Mouse (Mus musculus): ENCODE measurements around the gene Sh2d2a. TPM values are rescaled to one million over a fixed set of nuclear protein-coding genes. Genes with fewer than 3 reads are reported as not detected.
A peak's percentile ranks its signal among the peaks of the same experiment; 100 is the strongest.

Gene Sh2d2a
- polyA plus RNA-seq, 1 experiment from 2014 or later: not detected

- Histone ChIP-seq H3K27me3 (peaks cover 6% of the 10 kb centered on the region), H3K4me3 (no peak overlapping the region), H3K4me2 (no peak overlapping the region), H3K9ac (no peak overlapping the region), H3K27ac (replicated peaks) (no peak overlapping the region), H3K36me3 (no peaks in the 10 kb centered on the region), H3K4me1 (replicated peaks) (no peaks in the 10 kb centered on the region), H3K9me3 (no peaks in the 10 kb centered on the region)
- 50% methylated on average over 10 of the region's 10 CpGs for WGBS
- ATAC-seq (ENCODE audit: low read depth): no peak
These were observed 17.5 kb upstream of the Sh2d2a start for GRCm38 (mm10) chr3:87829025-87829424.

- ATAC-seq (ENCODE audit: low read depth): no peak
- peaks cover 4% of the 10 kb centered on the region for H3K27me3 ChIP-seq
- H3K9ac ChIP-seq: no peak overlapping the region
- H3K36me3 ChIP-seq: no peaks in the 10 kb centered on the region
- no peak overlapping the region for H3K4me2 ChIP-seq
- no peaks in the 10 kb centered on the region for H3K9me3 ChIP-seq
- no peak overlapping the region for H3K4me3 ChIP-seq
- H3K4me1 ChIP-seq (replicated peaks): no peaks in the 10 kb centered on the region
- WGBS: 87% methylated on average over 7 of the region's 7 CpGs
- no peak overlapping the region for H3K27ac ChIP-seq (replicated peaks)
These were observed 14.3 kb upstream of the Sh2d2a start for GRCm38 (mm10) chr3:87832109-87832859.

- Histone ChIP-seq H3K27me3 (peaks cover 4% of the 10 kb centered on the region), H3K4me3 (no peak overlapping the region), H3K27ac (replicated peaks) (no peak overlapping the region), H3K4me2 (no peak overlapping the region), H3K36me3 (no peaks in the 10 kb centered on the region), H3K9me3 (no peaks in the 10 kb centered on the region), H3K9ac (no peak overlapping the region), H3K4me1 (replicated peaks) (no peaks in the 10 kb centered on the region)
- no peak for ATAC-seq (ENCODE audit: low read depth)
- WGBS: 72% methylated on average over 5 of the region's 5 CpGs
These were observed 13.1 kb upstream of the Sh2d2a start for GRCm38 (mm10) chr3:87833482-87833881.

- Histone ChIP-seq H3K27me3 (no peaks in the 10 kb centered on the region), H3K9me3 (no peaks in the 10 kb centered on the region), H3K4me1 (replicated peaks) (no peaks in the 10 kb centered on the region), H3K27ac (replicated peaks) (no peak overlapping the region), H3K9ac (no peak overlapping the region), H3K4me2 (no peak overlapping the region), H3K4me3 (no peak overlapping the region), H3K36me3 (no peaks in the 10 kb centered on the region)
- 7% methylated on average over 4 of the region's 4 CpGs for WGBS
- ATAC-seq (ENCODE audit: low read depth): no peak
These were observed 7.9 kb upstream of the Sh2d2a start for GRCm38 (mm10) chr3:87838622-87839021.

DNA sequence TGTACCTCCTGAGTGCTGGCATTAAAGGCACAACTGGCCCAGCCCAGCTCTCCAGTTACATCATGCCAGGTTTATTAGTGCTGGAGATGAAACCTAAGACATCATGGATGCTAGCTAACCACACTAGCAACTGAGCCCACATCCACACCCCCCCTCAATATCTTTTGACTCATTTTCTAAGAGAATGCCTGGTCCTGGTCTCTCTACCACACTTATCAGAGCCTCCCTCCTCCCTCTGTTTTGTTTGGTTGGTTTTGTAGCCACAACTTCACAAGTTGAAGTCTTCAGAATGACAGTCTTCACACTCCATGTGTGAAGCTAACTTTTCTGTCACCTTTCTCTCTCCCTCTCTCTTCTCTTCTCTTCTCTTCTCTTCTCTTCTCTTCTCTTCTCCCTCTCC lies 5.7 kb upstream of the Sh2d2a start:
- H3K4me2 ChIP-seq: no peak overlapping the region
- H3K27me3 ChIP-seq: no peaks in the 10 kb centered on the region
- no peaks in the 10 kb centered on the region for H3K4me1 ChIP-seq (replicated peaks)
- H3K9me3 ChIP-seq: no peaks in the 10 kb centered on the region
- no peaks in the 10 kb centered on the region for H3K36me3 ChIP-seq
- H3K27ac ChIP-seq (replicated peaks): no peak overlapping the region
- no peak overlapping the region for H3K9ac ChIP-seq
- no peak for ATAC-seq (ENCODE audit: low read depth)
- H3K4me3 ChIP-seq: no peak overlapping the region

- no peak overlapping the region for H3K27ac ChIP-seq (replicated peaks)
- no peak overlapping the region for H3K4me2 ChIP-seq
- no peaks in the 10 kb centered on the region for H3K9me3 ChIP-seq
- no peak overlapping the region for H3K4me3 ChIP-seq
- H3K9ac ChIP-seq: no peak overlapping the region
- H3K36me3 ChIP-seq: no peaks in the 10 kb centered on the region
- no peak for ATAC-seq (ENCODE audit: low read depth)
- WGBS: 86% methylated on average over 4 of the region's 4 CpGs
- H3K4me1 ChIP-seq (replicated peaks): no peaks in the 10 kb centered on the region
- H3K27me3 ChIP-seq: no peaks in the 10 kb centered on the region
These were observed 1.6 kb upstream of the Sh2d2a start for GRCm38 (mm10) chr3:87844981-87845380.

GRCm38 (mm10) chr3:87846186-87846585 lies 369 bp upstream of the Sh2d2a start:
- ATAC-seq (ENCODE audit: low read depth): no peak
- WGBS: 60% methylated on average over 4 of the region's 4 CpGs
- Histone ChIP-seq H3K36me3 (no peaks in the 10 kb centered on the region), H3K9ac (no peak overlapping the region), H3K27ac (replicated peaks) (no peak overlapping the region), H3K4me1 (replicated peaks) (no peaks in the 10 kb centered on the region), H3K27me3 (no peaks in the 10 kb centered on the region), H3K4me2 (no peak overlapping the region), H3K4me3 (no peak overlapping the region), H3K9me3 (no peaks in the 10 kb centered on the region)

- Histone ChIP-seq H3K4me3 (no peak overlapping the region), H3K27me3 (no peaks in the 10 kb centered on the region), H3K27ac (replicated peaks) (no peak overlapping the region), H3K4me1 (replicated peaks) (no peaks in the 10 kb centered on the region), H3K9ac (no peak overlapping the region), H3K36me3 (no peaks in the 10 kb centered on the region), H3K9me3 (no peaks in the 10 kb centered on the region), H3K4me2 (no peak overlapping the region)
- no peak for ATAC-seq (ENCODE audit: low read depth)
- 78% methylated on average over 5 of the region's 5 CpGs for WGBS
These were observed 1.1 kb downstream of the Sh2d2a start for GRCm38 (mm10) chr3:87847680-87848079.

DNA sequence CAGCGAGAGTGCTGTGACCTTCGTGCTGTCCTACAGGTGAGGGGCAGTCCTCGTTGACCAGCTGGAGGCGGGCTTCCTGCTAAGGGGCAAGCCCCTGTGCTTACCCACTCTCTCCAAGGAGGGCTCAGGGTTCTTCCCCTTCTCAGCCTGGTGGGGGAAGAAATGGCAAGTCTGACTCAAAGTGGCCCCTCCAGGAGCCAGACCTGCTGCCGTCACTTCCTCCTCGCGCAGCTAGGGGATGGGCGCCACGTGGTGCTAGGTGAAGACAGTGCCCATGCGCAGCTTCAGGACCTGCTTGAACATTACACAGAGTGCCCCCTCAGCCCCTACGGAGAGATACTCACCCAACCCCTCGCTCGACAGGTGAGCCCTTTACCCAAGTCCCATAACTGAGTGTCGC lies 2.6 kb downstream of the Sh2d2a start:
- Histone ChIP-seq H3K9ac (no peak overlapping the region), H3K27ac (replicated peaks) (no peak overlapping the region), H3K27me3 (no peaks in the 10 kb centered on the region), H3K4me2 (no peak overlapping the region), H3K36me3 (no peaks in the 10 kb centered on the region), H3K9me3 (no peaks in the 10 kb centered on the region), H3K4me1 (replicated peaks) (no peaks in the 10 kb centered on the region; the same call in 1 of the 2 replicates), H3K4me3 (no peak overlapping the region)
- 84% methylated on average over 14 of the region's 14 CpGs for WGBS
- no peak for ATAC-seq (ENCODE audit: low read depth)

GRCm38 (mm10) chr3:87854795-87855568 lies 8.4 kb downstream of the Sh2d2a start:
- Histone ChIP-seq H3K4me3 (no peak overlapping the region), H3K9ac (peak overlapping the region; percentile 0; the same call in 1 of the 2 replicates), H3K27me3 (no peaks in the 10 kb centered on the region), H3K36me3 (peaks cover 37% of the 10 kb centered on the region), H3K4me2 (no peak overlapping the region), H3K27ac (replicated peaks) (peak overlapping the region; percentile 33; the same call in 1 of the 2 replicates), H3K9me3 (no peaks in the 10 kb centered on the region), H3K4me1 (replicated peaks) (peaks cover 4% of the 10 kb centered on the region; the same call in 1 of the 2 replicates)
- WGBS: 60% methylated on average over 7 of the region's 7 CpGs
- no peak for ATAC-seq (ENCODE audit: low read depth)

DNA sequence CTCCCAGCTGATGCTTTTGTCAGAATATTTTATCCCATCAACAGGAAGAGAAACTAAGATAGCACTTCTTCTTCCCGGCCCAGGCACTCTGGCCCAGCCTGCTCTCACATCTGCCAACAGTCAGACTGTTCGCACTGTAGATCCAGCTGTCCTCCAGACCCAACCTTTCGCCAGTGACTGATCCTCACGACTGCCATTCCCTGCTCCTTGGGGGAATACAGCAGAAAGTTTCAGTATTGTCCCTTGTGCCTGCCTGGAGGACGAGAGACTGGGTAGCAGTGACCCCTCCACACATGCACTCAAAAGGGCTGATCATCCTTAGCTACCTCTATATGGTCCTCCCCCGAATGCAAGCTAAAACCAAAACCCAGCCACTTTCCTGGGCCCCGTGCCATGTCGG lies 9.4 kb downstream of the Sh2d2a start:
- Histone ChIP-seq H3K4me3 (no peak overlapping the region), H3K27ac (replicated peaks) (no peak overlapping the region), H3K4me2 (no peak overlapping the region), H3K27me3 (no peaks in the 10 kb centered on the region), H3K36me3 (peaks cover 39% of the 10 kb centered on the region), H3K9me3 (no peaks in the 10 kb centered on the region), H3K4me1 (replicated peaks) (peaks cover 4% of the 10 kb centered on the region; the same call in 1 of the 2 replicates), H3K9ac (no peak overlapping the region)
- 93% methylated on average over 8 of the region's 8 CpGs for WGBS
- no peak for ATAC-seq (ENCODE audit: low read depth)

GRCm38 (mm10) chr3:87857666-87858065 lies 11.1 kb downstream of the Sh2d2a start:
- 95% methylated on average over 8 of the region's 8 CpGs for WGBS
- H3K9me3 ChIP-seq: no peaks in the 10 kb centered on the region
- no peak overlapping the region for H3K9ac ChIP-seq
- H3K4me2 ChIP-seq: no peak overlapping the region
- peaks cover 4% of the 10 kb centered on the region; the same call in 1 of the 2 replicates for H3K4me1 ChIP-seq (replicated peaks)
- ATAC-seq (ENCODE audit: low read depth): no peak
- H3K4me3 ChIP-seq: no peak overlapping the region
- H3K27ac ChIP-seq (replicated peaks): no peak overlapping the region
- H3K36me3 ChIP-seq: peaks cover 55% of the 10 kb centered on the region
- no peaks in the 10 kb centered on the region for H3K27me3 ChIP-seq
